Mouse (Mus musculus) embryo, embryonic 11.5 days (tissue): ENCODE data around the gene Gm20388.

Experiments used
- DNase-seq: peaks from one replicate; pipeline ENCODE4 v3.0.0-alpha.2; 2012; ENCODE audit warnings: low read depth, low spot score

Gm20388 gene

GRCm38 (mm10) chr8:121085011-121085410 lies 1174.4 kb downstream of the Gm20388 start:
- DNase-seq: no peak

GRCm38 (mm10) chr8:121085561-121085960 lies 1174.9 kb downstream of the Gm20388 start:
- no peak for DNase-seq

GRCm38 (mm10) chr8:121086004-121086900 lies 1175.6 kb downstream of the Gm20388 start:
- no peak for DNase-seq

- no peak for DNase-seq
Observed at GRCm38 (mm10) chr8:121088281-121088680, 1177.6 kb downstream of the Gm20388 start.

GRCm38 (mm10) chr8:121088871-121089630 lies 1178.4 kb downstream of the Gm20388 start:
- DNase-seq: no peak

GRCm38 (mm10) chr8:121089631-121090380 lies 1179.2 kb downstream of the Gm20388 start:
- DNase-seq: no peak

- no peak for DNase-seq
Observed at GRCm38 (mm10) chr8:121090716-121091115, 1180.1 kb downstream of the Gm20388 start.

- no peak for DNase-seq
Observed at GRCm38 (mm10) chr8:121092141-121092540, 1181.5 kb downstream of the Gm20388 start.

- DNase-seq: peak; percentile 84
Observed at GRCm38 (mm10) chr8:121092627-121093026, 1182.0 kb downstream of the Gm20388 start.

GRCm38 (mm10) chr8:121093496-121093895 lies 1182.9 kb downstream of the Gm20388 start:
- DNase-seq: no peak

GRCm38 (mm10) chr8:121104049-121104818 lies 1193.6 kb downstream of the Gm20388 start:
- no peak for DNase-seq

GRCm38 (mm10) chr8:121107668-121108656 lies 1197.3 kb downstream of the Gm20388 start, which contains the start of gene Mthfsd:
Gene Mthfsd (minus strand): TSS chr8:121108392.
- peak; percentile 97 for DNase-seq

- DNase-seq: no peak
Observed at GRCm38 (mm10) chr8:121108657-121109056, 1198.0 kb downstream of the Gm20388 start.

- no peak for DNase-seq
Observed at GRCm38 (mm10) chr8:121111145-121111907, 1200.7 kb downstream of the Gm20388 start.

- peak; percentile 92 for DNase-seq
Observed at GRCm38 (mm10) chr8:121113261-121113660, 1202.6 kb downstream of the Gm20388 start.

GRCm38 (mm10) chr8:121115136-121115535 lies 1204.5 kb downstream of the Gm20388 start:
- DNase-seq: no peak

GRCm38 (mm10) chr8:121115948-121116347 lies 1205.3 kb downstream of the Gm20388 start, which contains the start of gene Foxc2:
Gene Foxc2 (plus strand): TSS chr8:121116171.
- peak; percentile 83 for DNase-seq

- DNase-seq: no peak
Observed at GRCm38 (mm10) chr8:121116591-121117185, 1206.0 kb downstream of the Gm20388 start.
